Mouse (Mus musculus) kidney, postnatal 10 days (tissue): Measurements from ENCODE around the gene C2.
"Not testable (repeated sequence)": the region's sequence is repeated elsewhere in the genome, so short reads cannot be mapped to it uniquely, and the experiment has no call there.

Source experiments
- DNase-seq: peaks from one replicate; pipeline ENCODE4 v3.0.0; 2021; ENCODE audit warnings: mixed read lengths

The C2 gene

DNA sequence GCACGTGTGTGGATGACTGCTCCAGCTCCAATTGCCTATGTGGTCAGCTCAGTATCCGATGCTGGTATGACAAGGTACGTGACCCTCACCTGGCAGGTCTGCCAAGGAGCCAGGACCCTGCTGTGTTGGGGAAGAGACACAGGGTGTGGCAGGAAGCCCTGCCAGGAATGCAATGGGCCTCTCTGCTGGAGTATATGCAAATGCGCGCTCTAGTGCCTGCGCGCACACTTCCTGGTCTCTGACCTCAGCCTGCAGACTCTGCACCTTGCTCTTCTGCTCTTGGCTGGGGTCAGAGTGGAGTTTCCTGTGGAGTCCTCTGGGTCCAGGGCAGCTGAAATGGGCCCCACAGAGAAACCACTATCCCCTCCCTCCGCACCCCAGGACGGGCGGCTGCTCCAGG, 12.9 kb upstream of the C2 start:
- DNase-seq: peak; percentile 50

DNA sequence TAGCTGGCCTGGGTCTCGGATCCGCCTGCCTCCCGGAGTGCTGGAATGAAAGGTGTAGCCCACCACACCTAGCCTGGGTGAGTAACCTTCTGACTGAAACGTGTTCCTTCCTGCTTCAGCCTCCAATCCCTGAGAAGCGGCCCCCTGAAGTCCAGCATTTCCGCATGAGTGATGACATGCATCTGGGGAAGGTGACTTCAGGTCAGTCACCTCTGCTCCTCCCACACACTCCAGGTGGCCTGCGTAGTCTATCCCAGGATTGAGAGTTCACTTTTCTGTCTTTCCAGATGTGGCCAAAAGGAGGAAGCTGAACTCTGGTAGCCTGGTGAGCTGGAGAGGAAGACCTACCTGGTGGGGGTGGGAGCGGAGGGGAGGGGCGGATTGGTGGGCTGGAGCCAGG, 4.8 kb upstream of the C2 start:
- no peak for DNase-seq

DNA sequence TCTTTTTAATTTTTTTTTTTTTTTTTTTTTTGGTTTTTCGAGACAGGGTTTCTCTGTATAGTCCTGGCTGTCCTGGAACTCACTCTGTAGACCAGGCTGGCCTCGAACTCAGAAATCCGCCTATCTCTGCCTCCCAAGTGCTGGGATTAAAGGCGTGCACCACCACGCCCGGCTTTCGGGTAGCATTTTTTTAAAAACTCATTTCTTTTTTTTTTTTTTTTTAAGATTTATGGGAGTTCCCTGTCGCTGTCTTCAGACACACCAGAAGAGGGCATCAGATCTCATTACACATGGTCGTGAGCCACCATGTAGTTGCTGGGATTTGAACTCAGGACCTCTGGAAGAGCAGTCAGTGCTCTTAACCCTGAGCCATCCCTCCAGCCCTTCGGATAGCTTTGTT, 3.9 kb upstream of the C2 start:
- DNase-seq: not testable (repeated sequence)

DNA sequence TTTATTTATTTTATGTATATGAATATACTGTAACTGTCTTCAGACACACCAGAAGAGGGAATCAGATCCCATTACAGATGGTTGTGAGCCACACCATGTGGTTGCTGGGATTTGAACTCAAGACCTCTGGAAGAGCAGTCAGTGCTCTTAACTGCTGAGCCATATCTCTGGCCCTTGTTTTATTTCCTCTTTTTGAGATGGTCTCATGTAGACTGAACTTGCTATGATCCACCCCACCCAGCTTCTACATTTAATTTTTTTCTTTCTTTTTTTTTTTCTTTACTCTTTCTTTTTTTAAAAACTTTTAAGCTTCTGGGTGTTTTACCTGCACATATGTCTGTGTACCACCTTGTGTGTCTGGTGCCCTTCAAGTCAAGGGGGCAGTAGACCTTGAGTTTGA, 2.8 kb upstream of the C2 start:
- not testable (repeated sequence) for DNase-seq

DNA sequence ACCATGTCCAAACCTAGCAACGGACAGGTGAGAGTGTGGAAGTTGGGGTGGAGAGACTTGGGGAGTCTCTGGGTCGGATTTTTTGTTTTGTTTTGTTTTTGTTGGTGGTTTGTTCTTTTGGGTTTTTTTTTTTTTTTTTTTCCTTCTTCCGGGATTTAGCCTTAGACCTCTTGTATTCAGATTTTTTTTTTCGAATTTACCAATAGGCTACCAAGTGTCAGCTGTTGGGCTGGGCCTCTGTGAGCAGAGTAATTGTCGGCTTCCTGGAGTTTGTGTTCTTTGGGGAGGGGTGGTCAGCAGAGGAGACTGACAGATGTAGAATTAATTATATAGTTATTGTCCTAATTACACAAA, 1.8 kb upstream of the C2 start:
- peak; percentile 57 for DNase-seq

DNA sequence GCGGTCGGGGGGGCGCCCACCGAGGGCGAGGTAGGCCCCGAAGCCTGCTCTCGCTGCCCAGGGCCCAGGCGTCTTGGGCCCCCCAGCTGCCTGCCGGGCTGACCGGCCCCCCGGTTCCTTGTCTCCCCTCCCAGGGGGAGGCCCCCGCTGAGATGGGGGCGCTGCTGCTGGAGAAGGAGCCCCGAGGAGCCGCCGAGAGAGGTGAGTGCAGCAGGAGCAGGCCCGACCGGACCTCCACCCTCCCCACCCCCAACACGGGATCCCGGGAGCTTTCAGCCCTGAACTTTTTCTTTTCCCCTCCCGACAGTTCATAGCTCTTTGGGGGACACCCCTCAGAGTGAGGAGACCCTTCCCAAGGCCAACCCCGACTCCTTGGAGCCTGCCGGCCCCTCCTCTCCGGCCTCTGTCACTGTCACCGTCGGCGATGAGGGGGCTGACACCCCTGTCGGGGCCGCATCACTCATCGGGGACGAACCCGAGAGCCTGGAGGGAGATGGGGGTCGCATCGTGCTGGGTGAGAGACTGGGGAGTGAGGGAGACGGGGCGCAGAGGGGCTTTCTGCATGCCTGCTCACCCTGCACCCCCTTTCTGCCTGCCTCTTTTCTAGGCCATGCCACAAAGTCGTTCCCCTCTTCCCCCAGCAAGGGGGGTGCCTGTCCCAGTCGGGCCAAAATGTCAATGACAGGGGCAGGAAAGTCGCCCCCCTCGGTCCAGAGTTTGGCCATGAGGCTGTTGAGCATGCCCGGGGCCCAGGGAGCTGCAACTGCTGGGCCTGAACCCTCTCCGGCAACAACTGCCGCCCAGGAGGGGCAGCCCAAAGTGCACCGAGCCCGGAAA, 1.2 kb upstream of the C2 start:
- peak; percentile 71 for DNase-seq

DNA sequence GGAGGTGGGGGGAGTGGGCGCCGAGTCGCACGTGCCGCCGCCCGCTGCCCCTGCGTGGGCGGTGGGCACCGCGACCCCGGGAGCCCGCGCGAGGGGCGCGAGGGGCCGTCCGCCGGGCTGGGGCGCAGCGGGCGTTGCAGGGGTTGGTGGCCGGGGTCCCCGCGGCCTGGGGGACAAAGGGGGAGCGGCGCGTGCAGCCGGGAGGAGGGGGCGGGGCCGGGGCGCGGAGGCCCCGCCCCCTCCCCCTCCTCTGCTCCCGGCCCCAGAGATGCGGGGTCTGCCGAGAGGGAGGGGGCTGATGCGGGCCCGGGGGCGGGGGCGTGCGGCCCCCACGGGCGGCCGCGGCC, 614 bp upstream of the C2 start:
- peak; percentile 65 for DNase-seq

DNA sequence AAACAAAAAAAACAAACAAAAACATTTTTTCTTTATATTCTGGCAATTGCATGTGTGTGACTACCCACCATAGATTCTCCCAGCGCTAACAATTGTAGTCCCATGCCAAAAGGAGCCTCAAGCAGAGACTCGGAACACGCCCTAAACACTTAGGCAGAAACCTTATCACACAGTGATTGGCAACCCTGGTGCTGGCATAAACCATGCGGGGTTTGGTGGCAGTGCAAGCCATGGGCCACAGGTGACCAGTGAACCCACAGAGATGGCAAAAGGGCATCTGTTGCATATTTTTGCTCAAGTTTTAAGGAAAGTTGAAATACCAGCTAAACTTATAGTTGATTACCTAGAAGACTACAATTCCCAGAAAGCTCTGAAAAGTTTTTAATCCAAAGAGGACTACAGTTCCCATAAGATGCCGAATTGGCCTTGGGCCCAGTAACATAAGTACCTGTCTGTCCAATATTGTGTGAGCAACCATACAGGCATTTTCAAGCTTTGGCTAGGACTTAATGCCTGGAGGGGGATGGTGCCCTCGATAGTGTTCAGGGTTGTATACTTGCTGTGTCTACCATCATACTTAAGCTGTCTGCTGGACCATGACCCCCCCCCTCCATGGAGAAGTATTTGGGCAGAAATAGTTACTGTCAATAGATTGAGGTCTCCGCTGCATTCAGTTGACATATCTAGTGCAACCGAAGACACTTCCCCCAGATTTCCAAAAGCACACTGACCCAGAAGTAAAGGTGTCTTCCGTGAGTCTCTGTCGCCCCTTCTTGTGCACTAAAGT, 499 bp downstream of the C2 start:
- peak; percentile 60 for DNase-seq

DNA sequence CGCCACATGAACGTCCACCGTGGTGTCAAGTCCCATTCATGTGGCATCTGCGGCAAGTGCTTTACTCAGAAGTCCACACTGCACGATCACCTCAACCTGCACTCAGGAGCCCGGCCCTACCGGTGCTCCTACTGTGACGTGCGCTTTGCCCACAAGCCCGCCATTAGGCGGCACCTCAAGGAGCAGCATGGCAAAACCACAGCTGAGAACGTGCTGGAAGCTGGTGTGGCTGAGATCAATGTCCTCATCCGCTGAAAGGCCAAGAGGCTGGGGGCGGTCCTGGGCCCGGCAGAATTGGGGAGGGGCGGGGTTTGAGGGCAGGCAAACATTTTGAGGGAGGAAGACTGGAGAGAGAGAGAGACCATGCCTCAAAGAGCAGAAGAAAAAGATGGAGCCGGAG, 1.7 kb downstream of the C2 start:
- peak; percentile 47 for DNase-seq

DNA sequence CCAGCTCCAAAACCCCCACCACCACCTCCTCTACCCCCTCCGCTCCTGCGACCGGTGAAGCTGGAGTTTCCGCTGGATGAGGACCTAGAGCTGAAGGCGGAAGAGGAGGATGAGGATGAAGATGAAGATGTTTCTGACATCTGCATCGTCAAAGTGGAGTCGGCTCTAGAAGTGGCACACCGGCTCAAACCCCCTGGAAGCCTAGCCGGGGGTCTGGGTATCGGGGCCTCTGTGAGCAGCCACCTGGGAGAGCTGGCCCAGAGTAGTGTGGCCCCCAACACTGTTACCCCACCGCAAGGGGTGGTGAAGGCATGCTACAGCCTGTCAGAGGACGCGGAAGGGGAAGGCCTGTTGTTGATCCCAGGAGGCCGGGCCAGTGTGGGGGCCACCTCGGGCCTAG, 2.3 kb downstream of the C2 start:
- DNase-seq: peak; percentile 22

DNA sequence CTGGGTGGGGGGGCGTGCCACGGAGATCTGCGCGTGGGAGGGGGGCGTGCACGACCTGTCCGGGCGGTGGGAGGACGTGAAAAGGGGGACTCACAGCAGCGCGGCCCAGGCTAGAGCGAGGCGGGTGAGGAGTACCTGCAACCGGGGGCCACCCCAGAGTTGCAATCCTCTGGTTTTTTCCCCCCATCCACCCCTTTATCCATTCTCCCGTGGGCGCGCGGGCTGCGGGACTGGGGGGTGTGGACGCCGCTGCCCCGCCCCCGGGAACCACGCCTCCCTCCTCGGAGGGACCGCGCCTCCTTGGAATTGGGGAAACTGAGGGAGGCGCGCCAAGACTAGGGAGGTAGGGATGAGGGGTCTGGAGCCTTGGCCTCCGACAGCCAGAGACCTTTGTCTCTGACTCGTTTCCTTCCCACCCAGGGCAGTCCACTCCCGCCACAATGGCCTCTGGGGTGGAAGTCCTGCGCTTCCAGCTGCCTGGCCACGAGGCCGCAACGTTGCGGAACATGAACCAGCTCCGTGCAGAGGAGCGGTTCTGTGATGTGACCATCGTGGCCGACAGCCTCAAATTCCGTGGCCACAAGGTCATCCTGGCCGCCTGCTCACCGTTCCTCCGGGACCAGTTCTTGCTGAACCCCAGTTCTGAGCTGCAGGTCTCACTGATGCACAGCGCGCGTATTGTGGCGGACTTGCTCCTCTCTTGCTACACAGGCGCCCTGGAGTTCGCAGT, 3.1 kb downstream of the C2 start:
- peak; percentile 77 for DNase-seq

DNA sequence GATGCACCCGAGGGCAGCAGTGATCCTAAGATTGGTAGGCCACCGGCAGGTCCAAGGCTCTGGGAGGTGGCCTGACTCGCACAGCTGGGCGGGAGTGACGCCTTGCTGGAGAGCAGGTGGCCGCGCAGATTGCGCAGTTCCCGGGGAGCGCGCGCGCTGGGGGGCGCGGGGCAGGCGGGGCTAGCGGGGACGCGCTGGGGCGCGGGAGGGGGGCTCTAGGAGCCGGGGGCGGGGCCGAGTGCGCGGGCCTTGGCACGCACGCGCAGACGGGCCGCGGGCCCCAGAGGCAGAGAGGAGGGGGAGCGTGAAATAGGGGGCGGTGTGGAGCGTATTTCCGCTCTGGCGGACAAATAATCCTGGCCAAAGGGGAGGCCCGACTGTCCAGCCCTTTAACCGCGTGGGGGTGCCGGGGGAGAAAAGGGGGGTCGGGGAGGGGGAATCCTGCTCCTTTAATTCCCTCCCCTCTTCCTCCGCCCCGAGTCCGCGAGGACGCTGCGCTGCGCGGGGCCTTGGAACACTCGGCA, 3.9 kb downstream of the C2 start:
- DNase-seq: peak; percentile 97

DNA sequence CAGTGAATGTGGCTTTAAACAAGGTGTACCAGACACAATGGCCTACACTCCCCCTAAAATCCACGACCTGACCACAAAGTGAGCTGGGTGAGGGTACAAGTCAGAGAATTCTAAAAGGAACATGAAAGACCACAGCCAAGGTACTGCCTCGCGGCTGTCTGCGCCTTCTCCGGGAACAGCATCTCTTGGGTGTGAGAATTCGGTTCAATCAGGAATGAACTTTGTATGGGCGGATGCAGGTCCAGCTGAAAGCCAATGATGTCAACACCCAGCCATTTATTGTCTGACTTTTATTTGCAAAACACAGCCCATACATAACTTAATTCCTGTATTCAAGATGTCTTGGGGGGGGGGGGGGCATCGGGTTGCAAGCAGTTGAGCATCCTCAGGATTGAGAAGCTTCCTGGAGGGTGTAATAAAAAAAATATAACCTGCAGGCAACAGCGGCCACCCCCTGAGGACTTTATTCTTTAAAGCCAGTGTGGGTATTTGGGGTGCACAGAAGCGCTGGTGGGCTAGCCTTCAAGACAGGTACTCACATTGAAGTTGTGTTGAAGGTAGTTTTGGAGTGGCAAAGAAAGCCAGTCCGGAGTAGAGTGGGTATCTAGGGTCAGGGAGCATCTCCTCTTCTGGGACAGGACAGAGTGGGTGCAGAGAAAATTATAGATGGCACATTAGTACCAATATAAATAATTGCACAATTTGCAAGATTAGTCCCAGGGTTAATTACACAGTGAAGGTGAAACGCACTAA, 4.8 kb downstream of the C2 start:
- DNase-seq: no peak

DNA sequence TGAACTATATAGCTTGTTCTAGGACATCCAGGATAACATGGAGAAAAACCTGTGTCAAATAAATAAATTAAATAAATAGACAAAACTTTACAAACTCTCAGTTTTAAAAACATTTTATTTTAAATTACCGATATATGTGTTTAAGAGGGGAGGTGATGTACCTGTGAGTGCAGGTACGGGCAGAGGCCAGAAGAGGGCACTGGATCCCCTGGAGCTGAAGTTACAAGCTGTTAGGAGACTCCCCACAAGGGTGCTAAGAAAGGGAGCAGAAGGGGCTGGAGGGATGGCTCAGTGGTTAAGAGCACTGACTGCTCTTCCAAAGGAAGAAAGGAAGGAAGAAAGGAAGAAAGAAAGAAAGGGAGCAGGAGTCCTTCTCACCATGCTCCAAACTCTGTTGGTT, 6.7 kb downstream of the C2 start:
- DNase-seq: no peak

DNA sequence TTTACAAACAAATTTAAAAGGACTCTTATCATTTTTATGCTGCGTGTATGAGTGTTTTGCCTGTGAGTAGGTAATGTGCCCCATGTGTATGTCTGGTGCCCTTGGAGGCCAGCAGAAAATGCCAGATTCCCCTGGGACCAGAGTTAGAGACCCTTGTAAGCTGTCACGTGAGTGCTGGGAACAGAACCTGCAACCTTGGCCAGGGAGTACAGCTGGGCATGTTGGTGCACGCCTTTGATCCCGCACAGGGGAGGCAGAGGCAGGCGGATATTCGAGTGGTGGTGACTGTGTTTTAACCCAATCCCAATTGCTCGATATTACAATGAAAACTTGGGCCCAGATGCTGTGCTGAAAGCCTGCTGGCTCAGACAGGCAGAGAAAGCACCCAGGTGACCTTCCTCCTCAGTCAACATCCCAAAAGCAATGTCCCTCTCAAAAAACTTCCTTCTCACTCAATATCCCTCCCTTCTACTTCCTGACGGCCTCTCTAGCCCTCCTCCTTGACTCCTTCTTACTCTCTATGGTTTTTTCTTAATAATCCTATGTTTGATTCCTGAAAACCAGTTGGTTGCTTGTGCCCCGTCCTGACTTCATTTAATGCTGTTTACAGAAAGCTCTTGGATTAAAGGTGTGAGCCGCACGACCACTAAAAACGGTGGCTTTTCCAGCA, 7.9 kb downstream of the C2 start:
- DNase-seq: no peak

DNA sequence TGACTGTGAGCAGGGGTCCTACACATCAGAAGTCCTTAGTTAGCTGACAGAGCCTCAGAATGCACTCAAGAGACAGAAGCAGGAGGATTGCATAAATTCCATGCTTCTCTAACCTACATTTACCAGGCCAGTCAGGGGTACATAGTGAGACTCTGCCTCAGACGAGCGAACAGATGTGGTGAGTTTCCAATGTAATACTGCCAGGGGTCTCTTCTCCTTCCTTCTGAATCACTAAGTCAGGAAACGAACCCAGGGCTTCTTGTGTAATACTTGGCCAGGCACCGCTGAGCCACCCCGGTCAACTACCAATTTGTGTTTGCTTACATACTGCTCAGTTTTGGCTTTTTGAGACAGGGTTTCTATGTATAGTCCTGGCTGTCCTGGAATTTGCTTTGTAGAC, 10.1 kb downstream of the C2 start:
- no peak for DNase-seq

DNA sequence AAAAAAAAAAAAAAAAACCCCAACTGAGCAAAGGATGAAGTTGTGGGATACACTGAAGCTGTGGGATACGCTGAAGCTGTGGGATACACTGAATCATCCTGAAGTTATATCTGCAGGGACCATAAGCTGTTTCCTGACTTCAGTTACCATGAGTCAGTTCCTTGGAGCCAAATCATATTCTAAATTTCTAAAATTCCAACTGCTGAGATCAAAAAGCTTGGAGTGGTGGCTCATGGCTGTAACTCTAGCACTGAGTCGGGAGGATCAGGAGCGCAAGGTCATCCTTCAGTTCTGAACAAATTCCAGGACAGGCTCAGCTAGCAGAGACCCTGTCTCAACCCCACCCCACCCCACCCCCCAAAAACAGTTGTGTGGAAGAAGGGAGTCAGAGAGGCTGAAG, 12.4 kb downstream of the C2 start:
- no peak for DNase-seq

DNA sequence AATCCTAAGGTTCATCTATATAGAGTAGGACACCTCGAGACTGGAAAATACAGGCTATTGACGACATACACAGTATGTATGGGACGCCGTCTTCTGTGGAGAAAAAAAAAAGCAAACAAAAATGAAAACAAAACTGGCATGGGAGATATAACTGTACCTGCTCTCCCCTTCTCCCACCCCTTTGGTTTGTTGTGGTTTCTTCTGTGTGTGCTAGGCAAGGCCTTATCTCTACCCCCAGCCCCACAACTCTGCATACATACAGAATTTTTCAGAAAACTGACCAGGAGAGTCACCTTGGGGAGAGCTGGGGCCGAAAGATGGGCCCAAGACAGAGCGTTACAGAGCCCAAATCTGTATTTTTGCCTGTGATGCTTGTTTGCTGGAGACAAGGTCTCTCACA, 13.4 kb downstream of the C2 start:
- no peak for DNase-seq

DNA sequence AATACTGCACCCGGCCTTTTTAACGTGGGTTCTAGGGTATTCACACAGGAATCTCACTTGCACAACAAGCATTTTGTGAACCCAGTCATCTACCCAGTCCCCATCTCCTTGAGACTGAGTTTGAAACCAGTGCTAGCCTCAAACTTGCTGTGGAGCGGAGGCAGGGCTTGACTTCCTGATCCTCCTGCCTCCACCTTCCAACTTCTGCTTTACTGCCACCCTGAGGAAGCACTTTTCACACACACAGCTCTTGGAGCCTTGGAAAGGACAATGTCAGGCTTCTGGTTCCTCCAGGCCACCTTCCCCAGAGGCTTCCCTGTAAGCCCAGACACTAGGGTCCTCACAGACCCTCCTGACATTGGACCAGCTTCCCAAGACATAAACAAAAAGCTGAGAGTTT, 14.7 kb downstream of the C2 start:
- DNase-seq: no peak

DNA sequence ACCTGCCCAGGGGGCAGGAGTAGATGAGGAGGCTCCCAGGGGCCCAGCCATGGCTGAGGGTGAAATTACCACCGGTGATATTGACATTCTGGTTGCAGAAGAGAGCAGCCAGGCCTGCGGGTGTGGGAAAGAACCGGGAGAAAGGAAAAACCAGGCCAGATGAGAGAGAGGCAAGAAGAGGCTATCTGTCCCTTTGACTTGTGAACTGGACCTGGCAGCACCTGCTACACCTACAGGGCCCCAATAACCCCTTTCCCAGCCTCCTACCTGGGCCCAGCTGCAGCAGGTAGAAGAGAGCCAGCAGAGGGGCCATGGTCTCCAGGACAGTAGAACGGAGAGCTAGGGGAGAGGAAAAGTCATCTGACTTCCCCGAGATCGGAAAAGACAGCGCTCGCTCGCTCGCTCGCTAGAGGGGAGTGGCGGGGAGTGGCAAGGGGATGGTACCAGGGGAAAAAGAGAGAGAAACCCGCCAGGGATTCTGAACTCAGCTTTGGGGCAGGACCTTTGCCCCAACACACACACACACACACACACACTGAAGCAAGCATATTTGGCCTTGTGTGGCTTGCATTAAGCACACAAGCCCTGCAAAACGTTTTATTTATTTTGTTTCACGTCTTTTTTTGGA, 16.3 kb downstream of the C2 start, which contains the start of gene Gm20547:
Gene Gm20547, minus strand, starts transcription at position 360 of the 628 bp plus-strand sequence.
- peak; percentile 42 for DNase-seq

DNA sequence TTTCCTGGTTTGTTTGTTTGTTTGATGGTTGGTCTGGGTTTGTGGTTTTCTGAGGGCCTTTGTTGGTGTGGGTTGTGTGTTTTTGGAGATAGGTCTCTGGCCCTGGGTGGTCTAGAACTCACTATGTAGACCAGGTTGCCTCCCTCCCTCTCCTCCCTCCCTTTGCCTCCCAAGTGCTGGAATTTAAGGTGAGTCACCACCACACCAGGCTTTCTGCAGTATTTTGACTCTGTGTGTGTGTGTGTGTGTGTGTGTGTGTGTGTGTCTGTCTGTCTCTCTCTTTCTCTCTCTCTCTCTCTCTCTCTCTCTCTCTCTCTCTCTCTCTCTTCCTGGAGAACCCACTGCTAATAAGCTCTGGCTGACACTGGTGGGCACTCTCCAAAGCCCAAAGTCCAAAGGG, 16.9 kb downstream of the C2 start:
- no peak for DNase-seq
